Mouse (Mus musculus): ENCODE measurements at regions not wholly inside any gene's neighbourhood (a gene's known extent, or its start where the extent isn't known, plus 50 kb on each side); places are given as distances from the start of the nearest gene placed in this dataset.

GRCm38 (mm10) chr6:14529096-14529495 is 226.0 kb downstream of the Ppp1r3a start:
- TF ChIP-seq USF1 (IDR thresholded peaks at IDR 0.05; ENCODE audit: low read depth) = no peak
- TF ChIP-seq POLR2A (IDR thresholded peaks at IDR 0.05; ENCODE audit: insufficient read length, low read depth) = no peak
